Mouse (Mus musculus): ENCODE results near the gene Ccdc152. TPM values are rescaled to one million over a fixed set of nuclear protein-coding genes. Genes with fewer than 3 reads are reported as not detected.
A peak's percentile ranks its signal among the peaks of the same experiment; 100 is the strongest.
"Not testable (repeated sequence)": the region's sequence is repeated elsewhere in the genome, so short reads cannot be mapped to it uniquely, and the experiment has no call there.

The Ccdc152 gene
- polyA plus RNA-seq, 1 experiment, result 2.6 TPM

DNA sequence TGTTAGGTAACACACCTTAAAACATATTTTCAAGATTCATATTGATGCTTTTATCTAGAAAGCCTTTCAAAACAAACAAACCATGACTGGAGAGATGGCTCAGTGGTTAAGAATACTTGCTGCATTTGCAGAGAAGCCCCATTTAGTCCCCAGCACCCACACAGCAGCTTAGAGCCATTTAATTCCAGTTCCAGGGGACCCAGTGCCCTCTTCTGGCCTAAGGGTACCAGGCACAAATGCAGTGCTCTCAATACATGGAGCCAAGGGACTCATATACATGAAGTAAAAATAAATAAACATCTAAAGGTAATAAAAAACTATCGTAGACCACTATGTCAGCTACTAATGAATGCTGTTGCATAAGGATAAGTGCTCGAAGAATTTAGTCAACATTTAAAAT lies 25.9 kb downstream of the Ccdc152 start:
- no peak for DNase-seq (ENCODE audit: low read depth)

GRCm38 (mm10) chr15:3273191-3273590 lies 30.1 kb downstream of the Ccdc152 start:
- no peak for DNase-seq (ENCODE audit: low read depth)

DNA sequence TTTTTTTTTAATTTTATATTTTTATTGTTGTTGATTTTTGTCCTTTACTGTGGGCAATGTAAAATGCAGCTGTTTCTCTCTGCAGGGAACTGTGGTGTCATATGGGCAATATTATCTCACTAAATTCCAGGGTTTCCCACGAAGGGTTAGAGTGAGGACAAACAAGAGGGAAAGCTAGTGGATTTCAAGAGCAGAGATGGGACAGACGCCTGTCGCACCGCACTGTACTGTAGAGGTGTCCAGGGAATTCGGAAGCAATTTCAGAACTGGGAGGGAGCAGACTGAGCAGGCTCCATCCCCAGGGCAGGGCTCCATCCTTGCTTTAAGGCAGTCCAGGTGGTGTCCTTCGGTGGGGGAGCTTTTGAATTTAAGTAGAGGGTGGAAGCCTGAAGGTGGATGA lies 32.1 kb downstream of the Ccdc152 start:
- DNase-seq (ENCODE audit: low read depth), result no peak

DNA sequence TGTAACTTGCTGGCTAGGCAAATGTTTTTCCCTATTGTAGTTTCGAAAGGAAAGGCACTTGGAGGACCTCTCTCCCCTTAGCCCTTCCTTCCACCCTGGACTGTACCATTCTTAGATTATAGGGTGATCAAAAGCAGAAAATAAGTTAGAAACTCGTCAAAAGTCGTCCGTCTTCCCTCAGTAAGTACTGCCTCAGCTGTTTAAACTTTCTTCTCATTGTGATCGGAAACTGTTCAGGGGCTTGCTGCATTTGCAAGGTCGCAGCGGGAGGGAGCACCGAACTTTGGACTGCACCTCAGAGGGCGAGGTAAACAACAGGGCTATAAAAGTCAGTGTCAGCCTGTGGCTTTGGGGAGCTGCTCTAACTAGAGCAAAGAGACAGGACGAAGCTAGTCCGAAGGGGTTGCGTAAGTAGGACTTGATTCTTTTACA lies 32.7 kb downstream of the Ccdc152 start:
- DNase-seq (ENCODE audit: low read depth), result peak; percentile 86

GRCm38 (mm10) chr15:3269996-3270645 lies 33.2 kb downstream of the Ccdc152 start:
- DNase-seq (ENCODE audit: low read depth), result no peak

DNA sequence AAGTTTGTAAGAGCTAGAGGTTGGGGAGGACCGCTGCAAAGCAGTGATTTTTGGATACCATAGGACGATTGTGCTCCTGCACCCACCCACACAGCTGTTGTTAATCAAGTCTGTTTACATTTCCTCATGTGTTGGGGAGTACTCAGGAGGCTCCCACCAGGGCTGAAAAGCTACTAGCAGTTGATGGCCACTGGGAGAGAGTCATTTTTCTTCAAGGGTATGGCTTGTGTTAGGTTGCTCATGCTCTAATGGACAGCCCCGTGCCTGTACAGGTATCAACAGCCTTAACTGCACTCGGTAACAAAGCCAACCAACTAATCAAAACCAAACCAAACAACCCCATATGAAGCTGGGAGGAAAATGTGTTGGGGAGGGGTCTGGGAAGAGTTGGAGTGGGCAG lies 33.8 kb downstream of the Ccdc152 start:
- DNase-seq (ENCODE audit: low read depth), result no peak

GRCm38 (mm10) chr15:3268247-3268646 lies 35.1 kb downstream of the Ccdc152 start, which contains the start of gene Selenop:
Gene Selenop (plus strand): TSS chr15:3268547.
- DNase-seq (ENCODE audit: low read depth), result no peak

DNA sequence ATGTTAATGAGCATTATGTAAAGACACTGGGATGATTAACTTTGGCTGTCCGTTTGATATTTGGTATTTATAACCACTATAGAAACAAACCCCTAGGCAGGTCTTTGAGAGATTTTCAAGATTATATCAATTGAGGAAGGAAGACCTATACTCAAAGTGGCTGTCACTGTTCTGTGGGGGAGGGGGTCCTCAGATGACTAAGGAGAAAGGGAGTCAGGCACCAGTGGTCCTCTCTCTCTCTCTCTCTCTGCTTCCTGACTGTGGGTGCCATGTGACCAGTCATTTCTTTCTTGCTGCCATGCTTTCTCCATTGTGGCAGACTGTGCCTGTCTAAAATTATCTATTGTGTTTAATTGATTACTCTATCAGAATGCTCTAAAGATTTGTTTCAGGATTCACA lies 38.5 kb downstream of the Ccdc152 start:
- DNase-seq (ENCODE audit: low read depth), result no peak

- no peak for DNase-seq (ENCODE audit: low read depth)
Observed at GRCm38 (mm10) chr15:3264293-3264692, 39.0 kb downstream of the Ccdc152 start.

- peak; percentile 77 for DNase-seq (ENCODE audit: low read depth)
Observed at GRCm38 (mm10) chr15:3262883-3263282, 40.4 kb downstream of the Ccdc152 start.

DNA sequence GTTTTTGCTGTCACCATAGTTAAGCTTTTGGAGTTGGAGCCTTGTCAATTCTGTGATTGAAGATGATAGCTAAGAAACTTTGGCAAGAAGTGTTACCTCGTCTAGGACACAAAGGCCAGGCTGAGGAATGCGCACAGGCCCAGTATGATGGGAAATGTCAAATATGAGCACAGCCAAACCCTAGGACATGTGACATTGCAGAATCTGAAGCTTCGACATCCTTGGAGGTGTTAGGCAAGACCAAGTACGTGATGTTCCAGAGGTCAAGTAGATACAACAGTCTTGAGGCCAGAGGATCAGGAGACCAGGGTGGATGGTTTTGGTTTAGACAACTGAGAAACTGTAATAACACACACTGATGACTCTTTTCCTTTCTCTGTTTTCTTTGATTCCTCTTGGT lies 43.0 kb downstream of the Ccdc152 start:
- no peak for DNase-seq (ENCODE audit: low read depth)

GRCm38 (mm10) chr15:3259025-3259424 lies 44.3 kb downstream of the Ccdc152 start:
- no peak for DNase-seq (ENCODE audit: low read depth)

DNA sequence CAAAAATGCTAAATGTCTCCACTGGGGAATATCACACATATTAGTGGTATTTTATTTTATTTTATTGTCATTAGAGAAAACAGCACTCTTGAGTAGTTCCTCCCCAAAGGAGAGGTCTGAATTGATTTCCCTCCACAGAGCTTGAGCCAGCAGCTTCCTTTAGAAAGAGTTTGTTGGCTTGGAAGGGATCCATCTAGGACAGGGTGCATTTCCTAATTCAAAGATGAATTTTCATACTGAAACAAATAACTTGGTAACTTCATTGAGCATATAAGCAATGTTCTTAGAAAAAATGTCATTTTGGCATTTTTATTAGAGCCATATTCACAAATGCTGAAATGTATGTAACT lies 51.6 kb downstream of the Ccdc152 start:
- no peak for DNase-seq (ENCODE audit: low read depth)

- DNase-seq (ENCODE audit: low read depth), result no peak
Observed at GRCm38 (mm10) chr15:3251031-3251717, 52.2 kb downstream of the Ccdc152 start.

- no peak for DNase-seq (ENCODE audit: low read depth)
Observed at GRCm38 (mm10) chr15:3250620-3251019, 52.7 kb downstream of the Ccdc152 start.

DNA sequence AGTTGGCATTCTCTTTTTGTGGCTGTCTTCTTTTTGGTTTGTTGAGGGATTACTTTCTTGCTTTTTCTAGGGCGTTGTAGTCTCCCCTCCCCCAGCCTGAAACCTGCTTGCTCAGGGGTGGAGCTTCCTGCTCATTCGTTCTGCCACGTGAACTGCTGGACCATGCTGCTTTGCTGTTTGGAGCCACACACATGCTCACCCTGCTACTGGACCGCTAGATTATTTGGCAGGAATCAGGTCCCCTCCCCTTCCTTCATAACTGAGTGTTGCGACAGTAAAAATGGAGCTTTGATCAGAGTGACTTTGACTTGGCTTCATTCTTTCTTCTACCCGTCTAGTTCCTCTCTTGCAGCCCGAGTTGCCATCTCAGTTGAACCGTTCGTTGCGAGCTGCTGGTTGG lies 58.3 kb downstream of the Ccdc152 start:
- not testable (repeated sequence) for DNase-seq (ENCODE audit: low read depth)

GRCm38 (mm10) chr15:3237963-3238362 lies 65.4 kb downstream of the Ccdc152 start:
- DNase-seq (ENCODE audit: low read depth), result no peak

- DNase-seq (ENCODE audit: low read depth), result no peak
Observed at GRCm38 (mm10) chr15:3236338-3236737, 67.0 kb downstream of the Ccdc152 start.

DNA sequence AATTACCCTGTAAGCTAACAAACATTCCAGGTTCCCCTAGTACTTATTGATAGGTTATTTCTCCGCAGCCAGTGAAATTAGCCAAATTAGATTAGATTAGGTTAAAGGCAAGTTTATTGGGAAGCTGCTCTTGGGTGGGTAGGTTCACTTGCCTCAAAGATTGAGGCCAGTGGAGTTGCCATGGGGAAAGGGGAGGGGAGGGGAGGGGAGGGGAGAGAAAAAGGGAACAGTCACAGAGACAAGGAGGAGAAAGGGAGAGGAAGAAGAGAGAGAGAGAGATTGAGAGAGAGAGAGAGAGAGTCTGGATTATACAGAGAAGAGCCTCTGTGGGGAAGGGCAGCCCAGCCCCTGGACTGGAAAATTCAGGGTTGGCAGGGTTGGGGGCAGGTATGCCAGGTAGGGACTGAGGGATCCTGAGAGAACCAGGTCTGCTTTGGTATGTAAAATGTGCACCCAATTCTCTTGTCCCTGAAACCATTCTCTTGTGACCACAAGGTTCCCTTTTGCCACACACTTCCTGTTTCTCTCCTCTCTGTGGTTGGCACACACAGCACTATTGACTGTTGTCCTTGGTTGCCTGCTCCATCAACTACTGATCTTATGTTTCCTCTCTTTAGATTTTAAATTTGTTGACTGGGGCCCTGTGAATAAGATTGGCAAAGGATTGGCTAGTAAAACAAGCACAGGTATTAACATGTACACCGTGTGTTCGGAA lies 69.3 kb downstream of the Ccdc152 start:
- DNase-seq (ENCODE audit: low read depth), result no peak

- no peak for DNase-seq (ENCODE audit: low read depth)
Observed at GRCm38 (mm10) chr15:3232168-3232835, 71.0 kb downstream of the Ccdc152 start.

DNA sequence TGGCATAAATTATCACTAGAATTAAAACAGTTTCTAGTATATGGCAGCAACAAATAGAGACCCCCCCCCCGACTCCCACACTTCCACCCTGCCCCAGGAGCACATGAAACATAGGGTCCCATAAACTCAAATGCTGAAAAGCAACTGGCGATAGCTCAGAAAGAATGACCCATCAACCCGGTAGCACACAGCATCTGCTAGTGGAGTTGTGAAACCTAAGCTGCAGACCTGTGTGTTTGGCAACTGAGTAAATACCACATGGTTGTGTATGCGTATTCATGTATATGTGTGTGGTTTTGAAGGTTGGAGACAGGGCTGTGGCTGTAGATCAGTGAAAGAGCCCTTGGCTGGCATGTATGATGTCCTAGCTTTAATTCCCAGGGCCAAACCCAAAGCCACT lies 72.3 kb downstream of the Ccdc152 start:
- no peak for DNase-seq (ENCODE audit: low read depth)

Measured in gonadal fat pad, adult 2 months (tissue).